Mouse (Mus musculus) heart, adult 8-10 months (tissue): ENCODE data around the gene Krtap5-4. TPM values are rescaled to one million over a fixed set of nuclear protein-coding genes. Genes with fewer than 3 reads are reported as not detected.
A peak's percentile ranks its signal among the peaks of the same experiment; 100 is the strongest.
"Not testable (repeated sequence)": the region's sequence is repeated elsewhere in the genome, so short reads cannot be mapped to it uniquely, and the experiment has no call there.

Experiments used
- DNase-seq: peaks from one replicate; pipeline ENCODE4 v3.0.0; 2022; ENCODE audit warnings: low spot score
- total RNA-seq, 4 experiments: library from RNA; stranded (reverse); gene quantifications; 2 replicates each; pipeline ENCODE4 v1.2.4; 2022

Krtap5-4 gene
- total RNA-seq, result not detected

GRCm38 (mm10) chr7:142303249-142303648, at the start of gene Krtap5-4:
Gene Krtap5-4, plus strand, starts transcription at chr7:142303549.
- no peak for DNase-seq

- DNase-seq, result no peak
These were observed 47.8 kb upstream of the Krtap5-4 start for GRCm38 (mm10) chr7:142255517-142255916.

GRCm38 (mm10) chr7:142258254-142258653, 45.1 kb upstream of the Krtap5-4 start, which contains the start of gene Gm2431:
Gene Gm2431, minus strand, starts transcription at chr7:142258354.
- DNase-seq, result not testable (repeated sequence)

DNA sequence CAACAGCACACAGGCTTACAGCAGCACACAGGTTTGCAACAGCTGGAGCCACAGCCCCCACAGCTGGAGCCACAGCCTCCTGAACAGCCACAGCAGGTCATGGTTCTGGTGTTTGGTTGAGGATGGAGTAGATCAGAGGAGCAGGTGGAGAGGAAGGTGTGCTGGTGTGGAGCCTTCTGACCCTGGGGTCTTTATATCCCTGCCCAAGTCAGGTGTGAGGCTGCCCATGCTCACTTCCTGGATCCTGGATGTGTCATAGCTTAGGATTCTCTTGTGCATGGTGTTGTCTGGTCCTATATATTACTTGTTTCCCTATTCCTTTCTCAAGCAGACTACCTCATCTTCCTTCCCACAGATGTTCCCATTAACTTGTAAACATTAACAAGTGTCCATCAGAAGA, 29.1 kb upstream of the Krtap5-4 start, which contains the start of gene Gm4559:
TSS of gene Gm4559 (minus strand) at position 101 of the 400 bp plus-strand sequence.
- not testable (repeated sequence) for DNase-seq

GRCm38 (mm10) chr7:142278183-142278582, 25.2 kb upstream of the Krtap5-4 start:
- not testable (repeated sequence) for DNase-seq

DNA sequence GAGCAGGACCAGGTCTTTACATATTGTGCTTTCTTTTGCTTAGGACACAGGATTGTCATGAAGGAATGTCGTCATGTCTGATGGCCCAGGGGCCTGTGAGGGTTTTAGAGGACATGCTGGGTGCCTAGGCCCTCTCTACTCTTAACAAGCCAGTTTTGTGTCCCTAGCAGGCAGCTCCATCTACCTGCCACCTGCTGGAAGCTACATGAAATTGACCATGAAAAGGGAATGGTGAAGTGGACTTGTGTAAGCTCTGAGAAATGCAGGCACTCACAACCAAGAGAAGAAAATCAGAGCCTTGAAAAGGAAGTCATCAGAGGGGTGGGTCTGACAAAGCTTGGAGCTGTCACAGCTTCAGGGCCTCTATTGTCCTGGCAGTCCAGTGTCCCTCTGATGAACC, 24.1 kb upstream of the Krtap5-4 start:
- not testable (repeated sequence) for DNase-seq

GRCm38 (mm10) chr7:142282847-142283246, 20.5 kb upstream of the Krtap5-4 start:
- not testable (repeated sequence) for DNase-seq

DNA sequence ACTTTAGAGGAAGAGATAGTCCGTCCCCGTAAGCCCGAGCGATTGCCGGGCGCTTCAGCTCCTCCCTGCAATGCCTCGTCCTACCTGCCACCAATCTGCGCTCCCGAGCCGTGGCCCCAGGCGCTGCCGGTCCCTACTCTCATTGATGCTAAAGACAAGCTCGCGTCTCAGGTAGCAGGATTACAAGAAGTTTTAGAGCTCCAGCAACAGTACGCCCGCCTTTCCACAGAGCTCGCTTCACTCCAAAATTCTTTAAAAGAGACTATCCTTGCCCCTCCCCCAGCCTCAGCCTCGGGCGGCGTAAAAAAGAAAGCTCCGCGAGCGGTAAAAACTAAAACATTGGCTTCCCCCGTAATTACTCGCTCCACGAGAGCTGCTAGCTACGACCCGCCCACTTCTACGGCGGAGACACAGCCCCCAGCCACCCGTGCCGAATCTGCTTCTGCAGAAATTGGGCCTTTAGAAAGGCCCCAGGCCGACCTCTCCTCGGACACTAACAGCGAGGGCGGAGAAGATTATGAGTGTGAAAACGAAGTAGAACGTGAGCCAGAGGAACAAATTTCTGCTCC, 19.2 kb upstream of the Krtap5-4 start:
- peak; percentile 55 for DNase-seq

GRCm38 (mm10) chr7:142284615-142285080, 18.7 kb upstream of the Krtap5-4 start:
- peak; percentile 91 for DNase-seq

- DNase-seq, result no peak
These were observed 18.1 kb upstream of the Krtap5-4 start for GRCm38 (mm10) chr7:142285130-142285835.

- DNase-seq, result not testable (repeated sequence)
These were observed 17.3 kb upstream of the Krtap5-4 start for GRCm38 (mm10) chr7:142285910-142286612.

GRCm38 (mm10) chr7:142293851-142294250, 9.5 kb upstream of the Krtap5-4 start:
- not testable (repeated sequence) for DNase-seq

DNA sequence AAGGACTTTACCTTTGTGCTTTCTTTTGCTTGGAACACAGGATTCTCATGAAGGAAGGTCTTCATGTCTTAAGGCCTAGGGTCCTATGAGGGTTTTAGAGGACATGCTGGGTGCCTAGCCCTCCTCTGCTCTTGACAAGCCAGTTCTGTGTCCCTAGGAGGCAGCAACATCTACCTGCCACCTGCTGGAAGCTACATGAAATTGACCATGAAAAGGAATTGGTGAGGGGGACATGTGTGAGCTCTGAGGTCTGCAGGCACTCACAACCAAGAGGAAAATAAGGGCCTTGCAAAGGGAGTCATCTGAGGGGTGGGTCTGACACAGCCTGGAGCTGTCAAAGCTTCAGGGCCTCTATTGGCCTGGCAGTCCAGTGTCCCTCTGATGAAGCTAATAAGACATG, 7.9 kb upstream of the Krtap5-4 start:
- no peak for DNase-seq

DNA sequence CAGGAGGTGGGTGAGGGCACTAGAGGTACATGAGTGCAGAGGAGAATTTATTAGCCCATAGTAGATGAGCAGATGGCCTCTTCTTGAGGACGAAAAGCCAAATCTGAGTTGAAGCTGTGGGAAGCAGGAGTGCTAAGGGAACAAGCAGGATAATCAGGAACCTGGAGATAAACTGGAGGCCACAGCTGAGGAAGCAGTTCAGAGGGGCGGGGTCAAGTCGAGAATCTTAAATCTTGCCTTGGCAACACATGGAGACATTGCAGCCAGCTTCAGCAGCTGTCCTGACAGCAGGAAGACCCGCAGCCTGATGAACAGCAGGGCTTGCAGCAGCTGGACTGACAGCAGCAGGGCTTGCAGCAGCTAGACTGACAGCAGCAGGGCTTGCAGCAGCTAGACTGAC, 7.2 kb upstream of the Krtap5-4 start:
- not testable (repeated sequence) for DNase-seq

GRCm38 (mm10) chr7:142297018-142297417, 6.3 kb upstream of the Krtap5-4 start, which contains the start of gene Krtap5-1:
Gene Krtap5-1, minus strand, starts transcription at chr7:142297118.
- not testable (repeated sequence) for DNase-seq

DNA sequence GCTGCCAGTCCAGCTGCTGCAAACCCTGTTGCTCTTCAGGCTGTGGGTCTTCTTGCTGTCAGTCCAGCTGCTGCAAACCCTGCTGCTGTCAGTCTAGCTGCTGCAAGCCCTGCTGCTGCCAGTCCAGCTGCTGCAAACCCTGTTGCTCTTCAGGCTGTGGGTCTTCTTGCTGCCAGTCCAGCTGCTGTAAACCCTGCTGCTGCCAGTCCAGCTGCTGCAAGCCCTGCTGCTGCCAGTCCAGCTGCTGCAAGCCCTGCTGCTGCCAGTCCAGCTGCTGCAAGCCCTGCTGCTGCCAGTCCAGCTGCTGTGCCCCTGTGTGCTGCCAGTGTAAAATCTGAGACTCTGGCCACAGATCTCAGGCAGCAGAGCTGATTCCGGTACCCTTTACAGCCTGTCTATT, 580 bp downstream of the Krtap5-4 start:
- DNase-seq, result not testable (repeated sequence)

GRCm38 (mm10) chr7:142314600-142315285, 11.4 kb downstream of the Krtap5-4 start:
- no peak for DNase-seq

GRCm38 (mm10) chr7:142316558-142316957, 13.2 kb downstream of the Krtap5-4 start:
- DNase-seq, result peak; percentile 38

- DNase-seq, result no peak
These were observed 13.9 kb downstream of the Krtap5-4 start for GRCm38 (mm10) chr7:142317216-142317615.

- DNase-seq, result no peak
These were observed 15.8 kb downstream of the Krtap5-4 start for GRCm38 (mm10) chr7:142319124-142319523.

- DNase-seq, result no peak
These were observed 17.6 kb downstream of the Krtap5-4 start for GRCm38 (mm10) chr7:142320906-142321305.
